Mouse (Mus musculus) left cerebral cortex, adult 8-10 months (tissue): ENCODE measurements around the gene Baiap3. TPM values are rescaled to one million over a fixed set of nuclear protein-coding genes. Genes with fewer than 3 reads are reported as not detected.
A peak's percentile ranks its signal among the peaks of the same experiment; 100 is the strongest.
"Not testable (repeated sequence)": the region's sequence is repeated elsewhere in the genome, so short reads cannot be mapped to it uniquely, and the experiment has no call there.

Experiments
- DNase-seq, 2 experiments: peaks; one replicate each; pipeline ENCODE4 v3.0.0; 2022; ENCODE audit warnings: low spot score in 2 of 2
- total RNA-seq, 4 experiments: library from RNA; stranded (reverse); gene quantifications; 2 replicates each; pipeline ENCODE4 v1.2.4; 2022

Baiap3 gene
- total RNA-seq, 4 experiments from 2014 or later, result 14.5 to 33.9 (median 31.2) TPM

DNA sequence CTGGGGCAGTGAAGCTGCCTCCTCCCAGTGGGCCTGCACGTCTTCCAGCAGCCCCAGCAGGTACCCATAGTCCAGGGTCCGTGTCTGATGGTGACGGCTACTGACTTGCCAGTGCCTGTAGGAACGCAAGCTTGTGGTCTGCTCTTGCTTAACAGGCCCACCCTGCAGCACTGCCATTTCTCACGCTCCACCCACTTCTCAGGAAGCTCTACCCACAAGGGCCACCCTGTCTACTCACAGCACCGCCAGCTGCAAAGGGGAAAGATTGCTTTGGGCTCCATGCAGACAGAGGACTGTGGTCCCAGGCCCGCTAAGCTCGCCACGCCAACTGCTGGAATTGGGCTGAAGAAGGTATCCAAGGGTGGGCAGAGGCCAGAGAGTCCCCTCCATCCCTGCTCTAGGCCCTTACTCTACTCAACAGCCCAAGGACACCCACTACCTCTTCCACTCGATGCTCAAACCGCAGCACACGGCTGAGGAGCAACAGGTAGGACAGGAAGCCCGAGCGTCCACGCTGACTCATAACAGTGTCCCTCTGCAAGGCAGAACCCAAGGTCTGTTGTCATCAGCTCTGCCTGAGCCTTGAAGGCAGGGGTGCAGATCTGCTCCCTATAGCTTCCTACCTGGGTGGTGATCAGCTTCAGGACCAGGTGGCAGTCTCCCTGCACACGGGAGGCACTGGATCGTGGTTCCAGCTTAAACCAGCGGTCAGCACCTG lies 8.0 kb downstream of the Baiap3 start:
- no peak for DNase-seq

GRCm38 (mm10) chr17:25244239-25244638 lies 11.9 kb downstream of the Baiap3 start:
- DNase-seq, result no peak

GRCm38 (mm10) chr17:25243131-25243780 lies 12.9 kb downstream of the Baiap3 start:
- no peak for DNase-seq

GRCm38 (mm10) chr17:25239695-25240636 lies 16.2 kb downstream of the Baiap3 start, which contains the start of the genes Gnptg and Tsr3:
Gnptg (minus strand) TSS chr17:25240124.
Tsr3 (plus strand) TSS chr17:25240170.
- DNase-seq, result peak; percentile 65 to 78

DNA sequence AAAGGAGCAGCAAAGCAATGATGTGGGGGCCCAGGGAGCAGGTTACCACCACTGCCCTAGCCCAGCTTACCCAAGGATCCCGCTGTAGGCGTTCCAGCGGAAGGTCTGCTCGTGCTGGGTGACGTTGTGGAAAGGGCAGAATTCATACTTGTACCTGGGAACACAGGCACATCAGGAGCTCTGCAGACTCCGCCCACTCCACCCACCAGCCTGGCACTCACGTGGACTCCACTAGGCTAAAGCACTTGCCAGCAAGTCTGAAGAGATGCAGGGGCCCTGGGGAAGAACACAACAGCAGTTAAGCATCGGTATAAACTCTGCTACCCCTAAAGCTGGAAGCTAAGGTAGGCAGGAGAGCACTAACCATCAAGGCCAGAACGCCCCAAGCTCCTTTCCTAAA lies 20.5 kb downstream of the Baiap3 start:
- no peak for DNase-seq

- not testable (repeated sequence) for DNase-seq
Measured at GRCm38 (mm10) chr17:25231621-25232020, 24.5 kb downstream of the Baiap3 start.

- no peak for DNase-seq
Measured at GRCm38 (mm10) chr17:25230700-25231099, 25.5 kb downstream of the Baiap3 start.

DNA sequence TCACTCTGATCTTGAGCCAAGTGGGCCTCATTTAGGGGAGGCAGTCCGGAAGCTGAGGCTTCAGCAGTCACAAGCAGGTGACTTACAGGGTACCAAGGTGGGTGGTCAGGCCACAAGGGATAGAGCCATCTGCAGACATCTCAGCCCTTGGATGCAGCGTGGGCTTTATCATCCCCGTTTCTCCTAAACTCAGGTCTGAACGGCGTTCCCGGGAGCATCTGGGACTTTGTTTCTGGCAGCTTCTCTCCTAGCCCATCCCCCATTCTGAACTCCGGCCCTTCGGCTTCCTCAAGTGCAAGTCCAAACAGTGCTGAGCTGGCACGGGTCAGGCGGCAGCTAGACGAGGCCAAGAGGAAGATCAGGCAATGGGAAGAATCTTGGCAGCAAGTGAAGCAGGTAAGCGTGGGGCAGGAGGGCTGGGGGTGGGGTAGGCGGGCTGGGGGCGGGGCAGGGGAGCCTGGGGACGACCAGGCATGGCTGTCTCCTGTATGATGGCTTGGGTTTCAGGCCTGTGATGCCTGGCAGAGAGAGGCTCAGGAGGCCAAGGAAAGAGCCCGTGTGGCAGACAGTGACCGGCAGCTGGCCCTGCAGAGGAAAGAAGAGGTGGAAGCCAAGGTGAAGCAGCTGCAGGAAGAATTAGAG lies 26.0 kb downstream of the Baiap3 start:
- not testable (repeated sequence) for DNase-seq

- DNase-seq, result no peak
Measured at GRCm38 (mm10) chr17:25227991-25228390, 28.2 kb downstream of the Baiap3 start.

DNA sequence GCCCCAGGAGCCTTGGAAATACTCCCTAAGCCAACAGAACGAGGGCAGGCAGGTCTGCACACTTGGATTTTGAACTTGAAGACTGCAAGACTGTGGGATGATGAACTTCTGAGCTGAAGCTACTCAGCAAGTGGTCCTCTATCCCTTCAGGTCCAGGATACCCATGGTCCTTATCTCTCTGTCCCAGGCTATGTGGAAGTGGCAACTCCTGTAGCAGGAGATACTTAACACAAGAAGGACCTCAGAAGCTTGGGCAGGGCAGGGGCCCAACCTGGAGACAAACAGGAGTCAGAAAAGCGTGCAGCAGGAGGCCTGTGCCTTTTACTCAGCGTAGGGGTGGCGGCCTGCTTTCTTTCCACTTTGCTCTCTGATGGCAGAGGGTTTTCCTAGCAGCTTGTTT lies 30.5 kb downstream of the Baiap3 start:
- no peak for DNase-seq

DNA sequence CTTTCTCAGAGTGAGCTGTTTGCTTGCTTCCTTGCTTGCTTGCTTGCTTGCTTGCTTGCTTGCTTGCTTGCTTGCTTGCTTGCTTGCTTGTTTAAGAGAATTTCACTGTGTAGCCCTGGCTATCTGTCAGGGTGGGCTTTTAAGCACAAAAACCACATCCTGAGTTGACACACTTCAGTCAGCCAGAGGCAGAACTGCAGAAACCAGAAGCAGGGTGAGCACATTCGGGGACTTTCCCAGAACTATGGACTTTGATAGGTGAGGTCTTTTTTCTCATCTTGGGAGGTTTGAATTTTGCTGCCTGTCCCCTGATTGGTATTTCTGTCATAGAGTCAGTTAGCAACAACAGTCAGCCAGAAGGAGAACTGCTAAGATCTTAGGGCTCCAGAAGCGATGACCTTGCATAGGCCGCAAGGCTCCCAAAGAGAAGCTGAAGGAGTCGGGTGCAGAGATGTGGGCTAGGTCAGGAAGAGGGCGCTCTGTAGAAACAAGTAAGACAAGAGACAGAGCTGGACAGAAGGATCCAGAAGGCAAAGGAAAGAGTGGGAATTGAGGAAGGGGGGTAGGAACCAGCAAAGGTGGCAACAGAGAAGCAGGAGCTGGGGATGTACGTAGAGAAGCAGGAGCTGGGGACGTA lies 31.5 kb downstream of the Baiap3 start:
- DNase-seq, result no peak

GRCm38 (mm10) chr17:25222951-25223601 lies 33.1 kb downstream of the Baiap3 start:
- DNase-seq, result no peak

DNA sequence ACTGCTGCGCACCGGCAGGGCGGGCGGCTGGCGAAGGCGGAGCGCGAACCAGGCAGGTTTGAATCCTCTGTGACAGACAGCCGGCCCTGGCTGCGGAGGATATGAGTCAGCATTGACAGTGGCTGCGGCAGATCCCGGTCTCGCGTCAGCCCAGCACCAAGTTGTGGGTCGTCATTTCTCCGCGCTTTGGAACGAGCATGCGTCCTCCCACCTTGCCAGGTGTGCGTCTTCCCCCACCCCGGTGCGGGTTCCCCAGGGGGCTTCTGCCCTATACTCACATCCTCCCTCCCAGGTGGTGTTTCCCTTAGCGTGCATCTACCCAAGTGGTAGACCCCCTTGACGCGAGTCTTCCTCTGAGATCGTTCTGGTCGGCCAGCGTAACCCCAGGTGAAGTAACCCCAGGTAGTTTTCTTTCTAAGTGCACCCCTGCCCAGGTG lies 33.6 kb downstream of the Baiap3 start:
- DNase-seq, result peak in 1 of 2 experiments; percentile 58

- peak; percentile 37 to 65 for DNase-seq
Measured at GRCm38 (mm10) chr17:25221821-25222503, 34.2 kb downstream of the Baiap3 start.

- no peak for DNase-seq
Measured at GRCm38 (mm10) chr17:25220746-25221145, 35.4 kb downstream of the Baiap3 start.

DNA sequence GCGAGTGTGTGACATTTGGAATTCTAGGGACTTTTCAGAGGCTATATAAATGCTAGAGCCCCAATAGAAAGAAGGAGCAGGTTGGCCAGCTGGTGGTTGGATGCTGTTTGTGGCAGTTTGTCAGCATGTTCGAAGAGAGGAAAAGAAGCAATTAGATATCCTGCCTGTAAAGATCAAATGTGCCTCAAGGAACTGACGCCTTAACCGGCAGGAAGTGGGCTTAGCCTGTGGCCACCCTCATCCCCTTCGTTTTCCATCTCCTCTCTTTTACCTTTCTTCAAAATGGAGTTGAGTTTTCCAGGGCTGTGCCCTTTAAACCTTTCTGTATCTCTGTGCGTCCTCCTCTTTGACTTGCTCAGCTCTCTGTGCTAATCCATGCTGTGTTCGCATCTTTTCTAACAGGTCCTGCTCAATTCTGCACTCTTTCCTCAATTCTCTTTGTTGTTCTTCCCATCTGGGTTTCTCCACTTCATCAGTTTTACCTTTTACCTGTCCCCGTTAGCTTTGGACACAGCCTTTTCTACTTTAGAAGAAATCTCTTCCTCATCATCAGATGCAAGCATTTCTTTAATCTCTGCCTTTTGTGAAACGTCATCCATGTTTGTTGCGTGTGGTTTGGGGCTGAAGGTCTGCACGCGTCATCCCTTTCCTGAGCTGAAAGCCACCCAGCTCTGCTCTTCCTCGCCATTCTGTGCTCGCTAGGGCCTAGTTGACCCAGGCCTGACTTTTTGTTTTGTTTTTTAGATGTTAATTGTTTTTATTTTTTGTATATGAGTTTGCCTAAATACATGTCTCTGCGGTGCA lies 36.5 kb downstream of the Baiap3 start:
- DNase-seq, result no peak

GRCm38 (mm10) chr17:25218967-25219366 lies 37.2 kb downstream of the Baiap3 start:
- DNase-seq, result no peak

DNA sequence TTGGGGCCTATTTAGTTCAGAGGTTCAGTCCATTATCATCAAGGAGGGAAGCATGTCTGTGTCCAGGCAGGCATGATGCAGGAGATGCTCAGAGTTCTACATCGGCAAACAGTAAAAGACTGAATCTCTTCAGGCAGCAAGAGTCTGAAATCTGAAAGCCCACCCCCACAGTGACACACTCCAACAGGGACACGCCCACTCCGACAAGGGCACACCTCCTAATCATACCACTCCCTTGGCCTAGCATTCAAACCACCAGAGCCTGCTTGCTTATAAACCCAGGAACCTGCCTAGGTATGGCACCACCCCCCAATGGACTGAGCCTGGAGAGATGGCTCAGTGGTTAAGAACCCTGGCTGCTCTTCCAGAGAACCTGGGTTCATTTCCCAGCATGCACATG lies 40.7 kb downstream of the Baiap3 start:
- no peak for DNase-seq

- DNase-seq, result no peak
Measured at GRCm38 (mm10) chr17:25211705-25212104, 44.5 kb downstream of the Baiap3 start.
